Mouse (Mus musculus): ENCODE measurements at regions not wholly inside any gene's neighbourhood (a gene's known extent, or its start where the extent isn't known, plus 50 kb on each side); places are given as distances from the start of the nearest gene placed in this dataset.

GRCm38 (mm10) chr2:106318695-106319266 is 315.4 kb upstream of the Dnajc24 start:
- no peak for TF ChIP-seq EP300 (IDR thresholded peaks at IDR 0.05; ENCODE audit: low read depth)
- TF ChIP-seq CTCF (IDR thresholded peaks at IDR 0.05; ENCODE audit: low read depth): no peak
